Mouse (Mus musculus): ENCODE data around the gene Man1c1. TPM values are rescaled to one million over a fixed set of nuclear protein-coding genes. Genes with fewer than 3 reads are reported as not detected.

The Man1c1 gene
- polyA plus RNA-seq, 1 experiment from 2014 or later = 103 TPM

GRCm38 (mm10) chr4:134548169-134548938, 155.7 kb downstream of the Man1c1 start:
- peak overlapping the region; percentile 40 for H3K27ac ChIP-seq
- peaks cover 8% of the 10 kb centered on the region; the same call in 1 of the 2 replicates for H3K79me2 ChIP-seq (ENCODE audit: inconsistent target)
- no peak overlapping the region for H3K4me3 ChIP-seq (ENCODE audit: inconsistent target)
- 53% methylated on average over 18 of the region's 18 CpGs for WGBS (ENCODE audit: missing documents)
- H3K36me3 ChIP-seq (ENCODE audit: inconsistent target) = peaks cover 6% of the 10 kb centered on the region; the same call in 1 of the 2 replicates

DNA sequence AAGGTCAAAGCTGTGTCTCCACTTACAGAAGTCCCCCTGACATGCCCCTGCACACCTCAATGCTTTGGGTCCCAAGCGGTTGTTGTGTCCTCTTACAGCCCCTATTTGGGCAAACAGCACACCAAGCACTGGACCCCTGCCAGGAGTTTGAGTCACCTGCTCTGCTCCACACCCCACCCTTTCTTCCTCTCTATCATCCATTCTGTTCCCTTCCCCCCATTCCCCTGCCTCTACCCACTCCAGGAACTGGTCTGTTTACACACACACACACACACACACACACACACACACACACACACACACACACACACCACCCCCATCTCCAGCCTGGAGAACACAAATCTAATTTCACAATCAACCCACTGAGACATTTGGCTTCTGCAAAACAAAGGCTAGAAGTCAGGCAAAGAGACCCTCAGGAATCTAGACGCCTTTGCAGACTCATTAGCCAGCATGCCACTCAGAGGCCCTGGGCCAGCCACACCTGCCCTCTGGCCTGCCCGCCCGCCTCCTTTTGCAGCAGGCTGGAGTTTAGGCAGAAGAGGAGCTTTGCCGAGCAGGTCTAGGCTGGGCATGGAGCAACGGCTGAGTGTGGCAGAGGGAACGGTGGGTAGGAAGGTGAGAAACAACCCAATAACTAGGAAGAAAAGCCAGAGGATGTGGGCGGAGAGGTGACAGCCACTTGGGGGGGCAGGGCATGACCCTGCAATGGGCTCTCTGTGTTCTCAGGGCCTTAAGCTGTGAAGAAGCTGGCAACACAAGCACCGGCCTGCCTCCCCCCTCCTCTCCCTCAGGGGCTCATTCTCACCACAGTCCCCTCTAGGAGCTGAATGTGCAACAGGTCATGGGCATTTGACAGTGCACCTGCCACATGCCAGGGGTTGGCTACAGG, 157.0 kb downstream of the Man1c1 start:
- Histone ChIP-seq H3K4me3 (ENCODE audit: inconsistent target) (no peak overlapping the region), H3K79me2 (ENCODE audit: inconsistent target) (peaks cover 8% of the 10 kb centered on the region; the same call in 1 of the 2 replicates), H3K36me3 (ENCODE audit: inconsistent target) (peaks cover 9% of the 10 kb centered on the region; the same call in 1 of the 2 replicates), H3K27ac (peak overlapping the region; percentile 40)
- WGBS (ENCODE audit: missing documents) = 62% methylated on average over 8 of the region's 9 CpGs

DNA sequence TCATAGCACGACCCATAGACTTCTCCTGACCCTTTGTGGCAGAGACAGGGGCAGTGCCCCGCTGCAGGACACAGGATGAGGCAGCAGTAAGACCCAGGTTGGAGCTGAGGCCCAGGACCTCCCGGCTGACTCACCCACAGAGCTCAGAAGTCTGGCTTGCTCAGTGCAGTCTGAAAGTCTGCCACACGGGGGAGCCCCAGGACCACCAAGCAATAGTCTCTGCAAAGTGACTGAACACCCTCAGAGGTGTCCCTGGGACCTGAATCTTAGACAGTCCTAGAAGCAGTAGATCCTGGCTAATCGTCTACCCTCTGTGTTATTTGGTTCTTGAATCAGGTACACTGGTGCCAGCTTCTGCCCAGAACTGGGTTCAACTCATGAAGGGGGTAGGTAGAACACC, 160.8 kb downstream of the Man1c1 start:
- Histone ChIP-seq H3K79me2 (ENCODE audit: inconsistent target) (no peaks in the 10 kb centered on the region), H3K4me3 (ENCODE audit: inconsistent target) (no peak overlapping the region), H3K36me3 (ENCODE audit: inconsistent target) (peaks cover 40% of the 10 kb centered on the region), H3K27ac (no peak overlapping the region)
- 4% methylated on average over 5 of the region's 5 CpGs for WGBS (ENCODE audit: missing documents)

- Histone ChIP-seq H3K27ac (no peak overlapping the region), H3K36me3 (ENCODE audit: inconsistent target) (peaks cover 40% of the 10 kb centered on the region), H3K79me2 (ENCODE audit: inconsistent target) (no peaks in the 10 kb centered on the region), H3K4me3 (ENCODE audit: inconsistent target) (no peak overlapping the region)
- 84% methylated on average over 9 of the region's 9 CpGs for WGBS (ENCODE audit: missing documents)
These were observed 161.4 kb downstream of the Man1c1 start for GRCm38 (mm10) chr4:134542726-134543125.

DNA sequence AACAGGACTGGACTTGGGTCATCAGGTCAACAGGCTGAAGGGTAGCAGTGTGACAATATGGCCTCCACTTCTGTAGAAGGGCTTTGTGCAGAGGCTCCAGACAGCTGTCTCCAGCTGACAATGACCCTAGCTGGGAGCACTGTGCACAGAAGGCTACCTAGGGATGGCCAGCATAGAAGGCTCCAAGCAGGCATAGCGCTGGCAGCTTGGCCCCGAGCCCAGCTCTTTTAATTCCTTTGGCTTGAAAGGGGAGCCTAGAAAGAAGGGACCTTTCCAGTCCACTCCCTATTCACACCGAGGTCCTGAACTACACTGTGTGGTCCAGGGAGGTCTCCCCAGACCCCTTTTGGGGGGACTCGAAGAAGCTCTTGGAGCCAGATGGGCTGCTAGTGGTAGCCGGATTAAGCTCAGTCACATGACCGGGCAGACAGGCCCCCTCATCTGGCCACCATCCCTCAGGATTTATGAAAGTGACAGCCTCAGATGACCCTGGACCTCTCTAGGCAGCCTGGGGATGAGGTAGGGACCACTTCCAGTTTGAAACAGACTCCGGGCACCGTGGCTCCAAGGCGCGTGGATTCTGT, 165.0 kb downstream of the Man1c1 start:
- WGBS (ENCODE audit: missing documents) = 90% methylated on average over 10 of the region's 10 CpGs
- Histone ChIP-seq H3K36me3 (ENCODE audit: inconsistent target) (peaks cover 36% of the 10 kb centered on the region), H3K4me3 (ENCODE audit: inconsistent target) (no peak overlapping the region), H3K79me2 (ENCODE audit: inconsistent target) (no peaks in the 10 kb centered on the region), H3K27ac (no peak overlapping the region)

GRCm38 (mm10) chr4:134535787-134536151, 168.3 kb downstream of the Man1c1 start:
- Histone ChIP-seq H3K79me2 (ENCODE audit: inconsistent target) (peaks cover 18% of the 10 kb centered on the region; the same call in 1 of the 2 replicates), H3K36me3 (ENCODE audit: inconsistent target) (peaks cover 29% of the 10 kb centered on the region), H3K27ac (no peak overlapping the region), H3K4me3 (ENCODE audit: inconsistent target) (peak overlapping the region; percentile 50)
- WGBS (ENCODE audit: missing documents) = 4% methylated on average over 8 of the region's 8 CpGs

- H3K36me3 ChIP-seq (ENCODE audit: inconsistent target) = peaks cover 29% of the 10 kb centered on the region
- peak within 1 kb of the TSS; percentile 51 for H3K4me3 ChIP-seq (ENCODE audit: inconsistent target)
- H3K27ac ChIP-seq = peak within 1 kb of the TSS; percentile 45
- under 1% methylated on average over 70 of the region's 71 CpGs for WGBS (ENCODE audit: missing documents)
- peaks cover 18% of the 10 kb centered on the region; the same call in 1 of the 2 replicates for H3K79me2 ChIP-seq (ENCODE audit: inconsistent target)
These were observed 168.9 kb downstream of the Man1c1 start, which contains the start of gene Mtfr1l for GRCm38 (mm10) chr4:134534932-134535786. Gene Mtfr1l (minus strand): TSS chr4:134535387.

DNA sequence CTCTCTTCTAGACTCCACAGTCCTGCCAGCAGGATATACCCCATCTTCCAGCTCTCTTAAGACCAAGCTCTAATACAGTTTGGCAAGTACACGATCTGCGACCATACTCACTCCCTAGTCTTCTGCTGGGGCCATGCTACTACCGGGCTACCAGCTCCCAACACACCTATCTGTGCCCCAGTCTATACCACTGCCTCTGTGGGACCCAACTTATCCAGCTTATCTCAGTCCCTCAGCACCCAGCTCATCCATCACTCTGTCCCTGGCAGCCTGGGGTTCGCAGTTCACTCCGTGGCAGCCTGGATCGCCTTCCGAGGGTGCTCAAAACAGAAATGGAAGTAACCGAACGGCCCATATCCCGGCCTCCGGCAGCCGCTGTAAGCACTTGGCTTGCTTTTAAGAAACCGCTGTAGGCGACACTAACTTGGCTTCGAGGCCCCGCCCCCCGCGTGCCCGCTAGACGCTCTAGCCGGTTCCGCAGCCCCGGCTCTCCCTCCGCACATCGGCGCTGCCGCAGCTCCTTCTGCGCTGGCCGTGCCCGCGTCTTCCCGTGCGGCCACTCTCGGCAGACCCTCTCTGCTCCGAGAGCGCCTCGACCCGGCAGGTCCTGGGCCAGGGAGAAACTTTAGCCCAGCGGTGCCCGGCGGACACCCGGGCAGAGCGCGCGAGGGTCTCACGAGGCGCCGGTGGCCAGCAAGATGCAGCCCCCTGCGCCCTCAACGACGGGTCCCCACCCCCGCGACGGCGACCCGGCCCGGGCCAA, 169.8 kb downstream of the Man1c1 start:
- peak overlapping the region; percentile 51 for H3K4me3 ChIP-seq (ENCODE audit: inconsistent target)
- WGBS (ENCODE audit: missing documents) = under 1% methylated on average over 53 of the region's 57 CpGs
- H3K36me3 ChIP-seq (ENCODE audit: inconsistent target) = peaks cover 29% of the 10 kb centered on the region
- peak overlapping the region; percentile 45 for H3K27ac ChIP-seq
- H3K79me2 ChIP-seq (ENCODE audit: inconsistent target) = peaks cover 18% of the 10 kb centered on the region; the same call in 1 of the 2 replicates

DNA sequence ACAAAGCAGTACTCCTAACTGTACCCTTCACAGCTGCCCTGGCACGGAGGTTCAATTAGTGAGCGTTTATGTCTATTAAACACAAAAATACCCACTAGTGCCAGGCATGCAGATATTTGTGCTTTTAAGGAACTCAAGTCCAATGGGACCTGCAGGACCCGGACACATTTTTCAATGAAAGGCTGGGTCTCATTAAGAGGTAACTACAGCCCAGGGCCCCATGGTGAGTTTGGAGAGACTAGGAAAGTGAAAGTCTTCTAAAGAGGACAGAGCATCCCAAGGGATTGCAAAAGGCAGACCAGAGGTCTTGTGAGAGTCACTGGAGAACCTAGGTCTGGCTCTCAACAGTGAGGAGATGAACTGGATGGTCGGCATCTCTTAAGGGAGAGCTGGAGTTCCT, 170.7 kb downstream of the Man1c1 start:
- WGBS (ENCODE audit: missing documents) = 91% methylated on average over 4 of the region's 4 CpGs
- Histone ChIP-seq H3K27ac (peak overlapping the region; percentile 45; the same call in 1 of the 2 replicates), H3K4me3 (ENCODE audit: inconsistent target) (peak overlapping the region; percentile 51; the same call in 1 of the 2 replicates), H3K36me3 (ENCODE audit: inconsistent target) (peaks cover 31% of the 10 kb centered on the region), H3K79me2 (ENCODE audit: inconsistent target) (peaks cover 18% of the 10 kb centered on the region; the same call in 1 of the 2 replicates)

DNA sequence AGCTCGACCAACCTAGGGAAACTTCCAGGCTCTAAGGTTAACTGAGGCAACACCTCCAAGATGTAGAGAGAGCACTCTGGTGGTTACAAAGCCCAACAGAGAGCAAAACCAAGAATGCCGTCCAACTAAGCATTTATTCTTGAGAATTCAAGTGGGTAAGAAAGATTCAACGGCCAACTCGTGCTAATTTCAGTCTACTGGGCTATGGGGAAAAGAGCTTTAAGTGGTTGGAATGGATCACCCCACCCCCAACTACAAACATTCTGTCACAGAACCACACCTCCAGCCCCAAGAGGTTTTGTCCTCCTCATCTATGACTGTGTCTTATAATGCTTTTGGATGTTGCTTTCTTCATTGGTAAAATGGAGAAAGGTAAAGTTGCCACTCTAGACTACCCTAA, 171.2 kb downstream of the Man1c1 start:
- no peak overlapping the region for H3K4me3 ChIP-seq (ENCODE audit: inconsistent target)
- WGBS (ENCODE audit: missing documents) = 73% methylated on average over 4 of the region's 4 CpGs
- H3K36me3 ChIP-seq (ENCODE audit: inconsistent target) = peaks cover 36% of the 10 kb centered on the region
- H3K79me2 ChIP-seq (ENCODE audit: inconsistent target) = peaks cover 18% of the 10 kb centered on the region; the same call in 1 of the 2 replicates
- H3K27ac ChIP-seq = no peak overlapping the region

- peaks cover 34% of the 10 kb centered on the region for H3K36me3 ChIP-seq (ENCODE audit: inconsistent target)
- H3K79me2 ChIP-seq (ENCODE audit: inconsistent target) = peaks cover 4% of the 10 kb centered on the region
- 19% methylated on average over 4 of the region's 5 CpGs for WGBS (ENCODE audit: missing documents)
- peak overlapping the region; percentile 33 for H3K27ac ChIP-seq
- no peak overlapping the region for H3K4me3 ChIP-seq (ENCODE audit: inconsistent target)
These were observed 177.9 kb downstream of the Man1c1 start for GRCm38 (mm10) chr4:134526220-134526619.

GRCm38 (mm10) chr4:134525806-134526205, 178.3 kb downstream of the Man1c1 start:
- peaks cover 30% of the 10 kb centered on the region for H3K36me3 ChIP-seq (ENCODE audit: inconsistent target)
- WGBS (ENCODE audit: missing documents) = 64% methylated on average over 5 of the region's 5 CpGs
- no peak overlapping the region for H3K4me3 ChIP-seq (ENCODE audit: inconsistent target)
- H3K27ac ChIP-seq = peak overlapping the region; percentile 33
- H3K79me2 ChIP-seq (ENCODE audit: inconsistent target) = peaks cover 8% of the 10 kb centered on the region

GRCm38 (mm10) chr4:134523447-134523846, 180.6 kb downstream of the Man1c1 start:
- H3K4me3 ChIP-seq (ENCODE audit: inconsistent target) = no peak overlapping the region
- no peak overlapping the region for H3K27ac ChIP-seq
- peaks cover 6% of the 10 kb centered on the region for H3K36me3 ChIP-seq (ENCODE audit: inconsistent target)
- WGBS (ENCODE audit: missing documents) = 93% methylated on average over 4 of the region's 4 CpGs
- H3K79me2 ChIP-seq (ENCODE audit: inconsistent target) = peaks cover 31% of the 10 kb centered on the region
